Comparison of ENCODE assay signal across 34 mouse cellular contexts in the genomic region with DNA sequence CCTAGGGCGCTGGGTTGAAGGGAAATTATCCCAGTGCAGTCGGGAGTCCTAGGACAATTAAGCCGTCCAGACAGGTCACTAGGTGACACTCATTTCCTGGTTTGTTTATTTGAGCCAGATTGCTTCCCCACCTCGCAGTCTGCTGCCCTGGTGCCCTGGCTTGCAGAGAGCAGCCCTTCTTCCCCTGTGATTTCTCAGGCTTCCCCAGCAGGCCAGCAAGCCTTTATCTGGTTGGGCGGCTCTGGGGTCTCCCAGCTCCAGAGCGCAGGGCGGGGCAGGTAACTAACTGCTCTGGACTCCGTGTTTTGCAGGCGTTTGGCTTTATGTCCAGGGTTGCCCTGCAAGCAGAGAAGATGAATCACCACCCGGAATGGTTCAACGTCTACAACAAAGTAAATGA. TPM values are rescaled to one million over a fixed set of nuclear protein-coding genes. Genes with fewer than 3 reads are reported as not detected.
DNase-seq lines count a peak whose midpoint lies in the region; ATAC-seq lines count a peak whose summit lies in the region.
"Had no signal": no experiment of that assay in that cellular context is flagged by ENCODE, and none has a peak within 500 bp of the region (broad histone marks: within the 10 kb centered on the region; RNA-seq: fewer than 3 reads in every experiment).

No protein-coding gene starts in this region.

- H3K9me3 ChIP-seq in kidney, embryonic 15.5 days (replicated peaks), result no peaks in the 10 kb centered on the region; the same call in 1 of the 2 replicates
- H3K9me3 ChIP-seq in limb, embryonic 10.5 days (replicated peaks), result no peaks in the 10 kb centered on the region
- H3K9me3 ChIP-seq in intestine, embryonic 15.5 days, result no peaks in the 10 kb centered on the region
- H3K9me3 ChIP-seq: embryonic facial prominence, embryonic 12.5 days; forebrain, embryonic 15.5 days; hindbrain, embryonic 15.5 days; limb, embryonic 13.5 days; midbrain, embryonic 15.5 days; neural tube, embryonic 15.5 days had no signal

- no peak overlapping the region for H3K9ac ChIP-seq in kidney, embryonic 15.5 days
- no peak overlapping the region for H3K9ac ChIP-seq in intestine, embryonic 15.5 days
- H3K9ac ChIP-seq: embryonic facial prominence, embryonic 12.5 days; forebrain, embryonic 15.5 days; hindbrain, embryonic 15.5 days; limb, embryonic 13.5 days; midbrain, embryonic 15.5 days; neural tube, embryonic 15.5 days had no signal

- 9% methylated on average over 11 of the region's 11 CpGs for WGBS in kidney, embryonic 15.5 days
- 14% methylated on average over 11 of the region's 11 CpGs for WGBS in limb, embryonic 10.5 days
- 21% methylated on average over 11 of the region's 11 CpGs for WGBS in intestine, embryonic 15.5 days

- no peak overlapping the region for H3K4me3 ChIP-seq in kidney, embryonic 15.5 days (replicated peaks)
- H3K4me3 ChIP-seq in limb, embryonic 10.5 days, result 0 out of 2 replicates have a peak overlapping the region, but pooled peaks have one; percentile 11
- H3K4me3 ChIP-seq in intestine, embryonic 15.5 days (replicated peaks), result no peak overlapping the region
- H3K4me3 ChIP-seq: embryonic facial prominence, embryonic 12.5 days; forebrain, embryonic 10.5 days; forebrain, embryonic 15.5 days; gastrocnemius, adult 2 months; hindbrain, embryonic 15.5 days; limb, embryonic 13.5 days; midbrain, embryonic 15.5 days; neural tube, embryonic 15.5 days had no signal

- no peaks in the 10 kb centered on the region for H3K27me3 ChIP-seq in kidney, embryonic 15.5 days
- H3K27me3 ChIP-seq in limb, embryonic 10.5 days (ENCODE audit: low read depth, poor library complexity, severe bottlenecking), result no peaks in the 10 kb centered on the region
- no peaks in the 10 kb centered on the region for H3K27me3 ChIP-seq in intestine, embryonic 15.5 days (replicated peaks)
- H3K27me3 ChIP-seq: embryonic facial prominence, embryonic 12.5 days; forebrain, embryonic 15.5 days; hindbrain, embryonic 15.5 days; limb, embryonic 13.5 days; midbrain, embryonic 15.5 days; neural tube, embryonic 15.5 days; Patski had no signal

- no peaks in the 10 kb centered on the region for H3K36me3 ChIP-seq in kidney, embryonic 15.5 days
- 0 out of 2 replicates have a peak, but pooled peaks cover 4% of the 10 kb centered on the region for H3K36me3 ChIP-seq in limb, embryonic 10.5 days
- H3K36me3 ChIP-seq in intestine, embryonic 15.5 days, result no peaks in the 10 kb centered on the region
- H3K36me3 ChIP-seq: embryonic facial prominence, embryonic 12.5 days; forebrain, embryonic 10.5 days; forebrain, embryonic 15.5 days; hindbrain, embryonic 15.5 days; limb, embryonic 13.5 days; midbrain, embryonic 15.5 days; neural tube, embryonic 15.5 days had no signal

- H3K27ac ChIP-seq in kidney, embryonic 15.5 days, result no peak overlapping the region
- peak overlapping the region; percentile 79 for H3K27ac ChIP-seq in limb, embryonic 10.5 days
- H3K27ac ChIP-seq in intestine, embryonic 15.5 days, result no peak overlapping the region
- H3K27ac ChIP-seq: embryonic facial prominence, embryonic 12.5 days; forebrain, embryonic 10.5 days; forebrain, embryonic 15.5 days; gastrocnemius, adult 2 months; hindbrain, embryonic 15.5 days; limb, embryonic 13.5 days; macrophage; midbrain, embryonic 15.5 days; neural tube, embryonic 15.5 days; stomach, postnatal 0 days had no signal

- no peak for DNase-seq in kidney, postnatal 10 days
- peak; percentile 40 for DNase-seq in testis, postnatal 10 days (ENCODE audit: low spot score)
- no peak for DNase-seq in testis, postnatal 14 days (ENCODE audit: low spot score)
- DNase-seq in embryo, embryonic 11 days, result peak; percentile 52
- DNase-seq in limb, embryonic 10.5 days (ENCODE audit: low spot score), result peak; percentile 59
- DNase-seq in right cerebral cortex, postnatal 36 days (ENCODE audit: low spot score in 2 of 2), result no peak
- DNase-seq: adrenal gland, postnatal 14 days; cerebellum, adult 11 months; cerebellum, adult 9-10 months; gastrocnemius, adult 2 months; gastrocnemius, postnatal 36 days; heart, adult 18-20 months; heart, postnatal 10 days; kidney, adult 2 months; right cerebral cortex, postnatal 14 days; spleen, adult 18-20 months; thymus, postnatal 14 days had no signal

- H3K4me2 ChIP-seq in kidney, embryonic 15.5 days, result 0 out of 2 replicates have a peak overlapping the region, but pooled peaks have one; percentile 25
- H3K4me2 ChIP-seq in intestine, embryonic 15.5 days (replicated peaks), result no peak overlapping the region
- H3K4me2 ChIP-seq: embryonic facial prominence, embryonic 12.5 days; forebrain, embryonic 15.5 days; heart, embryonic 11.5 days; hindbrain, embryonic 15.5 days; limb, embryonic 13.5 days; liver, embryonic 11.5 days; midbrain, embryonic 15.5 days; neural tube, embryonic 15.5 days had no signal

- no peak for ATAC-seq in kidney, embryonic 15.5 days (replicated peaks; ENCODE audit: low FRiP score)
- no peak for ATAC-seq in intestine, embryonic 15.5 days
- ATAC-seq: forebrain, embryonic 15.5 days; inflammation-experienced regulatory T-cells, adult 6 months; midbrain, embryonic 15.5 days; Patski had no signal

- peaks cover 9% of the 10 kb centered on the region; the same call in 1 of the 2 replicates for H3K4me1 ChIP-seq in kidney, embryonic 15.5 days
- peaks cover 16% of the 10 kb centered on the region for H3K4me1 ChIP-seq in limb, embryonic 10.5 days
- H3K4me1 ChIP-seq in intestine, embryonic 15.5 days (replicated peaks), result peaks cover 5% of the 10 kb centered on the region; the same call in 1 of the 2 replicates
- H3K4me1 ChIP-seq: forebrain, embryonic 10.5 days; forebrain, embryonic 15.5 days; hindbrain, embryonic 15.5 days; midbrain, embryonic 15.5 days; neural tube, embryonic 15.5 days had no signal

RNA-seq across cellular contexts. Expression of a gene that starts 9.3 kb away (rescaled TPM):
- not detected in 2 replicates for polyA plus RNA-seq in kidney, embryonic 15.5 days (2015; fragmentation: Nextera tagmentation; extraction: Ambion mirVana)
- polyA plus RNA-seq in limb, embryonic 10.5 days (2016; fragmentation: Nextera tagmentation; extraction: Ambion mirVana), result 0.25 TPM in 1 of 2 replicates, not detected in the other
- not detected in 2 replicates for polyA plus RNA-seq in intestine, embryonic 15.5 days (2015; fragmentation: Nextera tagmentation; extraction: Ambion mirVana)
- polyA plus RNA-seq: embryonic facial prominence, embryonic 12.5 days; forebrain, embryonic 15.5 days; hindbrain, embryonic 15.5 days; inflammation-experienced regulatory T-cells, adult 6 months; limb, embryonic 13.5 days; liver, embryonic 11.5 days; liver, embryonic 16.5 days; lung, embryonic 16.5 days; macrophage had no signal

RNA-seq across cellular contexts. Expression of a gene that starts 47.9 kb away (rescaled TPM):
- polyA plus RNA-seq in kidney, embryonic 15.5 days (2015; fragmentation: Nextera tagmentation; extraction: Ambion mirVana), result 54.9 and 57.6 TPM in 2 replicates
- 43.7 and 44.4 TPM in 2 replicates for polyA plus RNA-seq in limb, embryonic 10.5 days (2016; fragmentation: Nextera tagmentation; extraction: Ambion mirVana)
- 68.6 and 71.8 TPM in 2 replicates for polyA plus RNA-seq in intestine, embryonic 15.5 days (2015; fragmentation: Nextera tagmentation; extraction: Ambion mirVana)

Comparison
In these comparisons a context has a peak if more than half of its experiments do, and no peak if none do; other contexts are left out.
1. DNase-seq: peak in testis, postnatal 10 days (single experiment), embryo, embryonic 11 days (single experiment) and limb, embryonic 10.5 days (single experiment); none in kidney, postnatal 10 days (single experiment), testis, postnatal 14 days (single experiment) and right cerebral cortex, postnatal 36 days (0 of 2).